Mouse (Mus musculus) heart, postnatal 0 days (tissue): ENCODE data around the gene Csrnp3.
A peak's percentile ranks its signal among the peaks of the same experiment; 100 is the strongest.

Experiments
- CTCF ChIP-seq: IDR thresholded peaks from 2 replicates; pipeline ENCODE4 v1.5.1; 2016; ENCODE audit warnings: antibody characterized with exemption, control low read depth, low read depth
- EP300 ChIP-seq: IDR thresholded peaks from 2 replicates; pipeline ENCODE4 v1.6.1; 2016; ENCODE audit warnings: antibody characterized with exemption, low read depth

DNA sequence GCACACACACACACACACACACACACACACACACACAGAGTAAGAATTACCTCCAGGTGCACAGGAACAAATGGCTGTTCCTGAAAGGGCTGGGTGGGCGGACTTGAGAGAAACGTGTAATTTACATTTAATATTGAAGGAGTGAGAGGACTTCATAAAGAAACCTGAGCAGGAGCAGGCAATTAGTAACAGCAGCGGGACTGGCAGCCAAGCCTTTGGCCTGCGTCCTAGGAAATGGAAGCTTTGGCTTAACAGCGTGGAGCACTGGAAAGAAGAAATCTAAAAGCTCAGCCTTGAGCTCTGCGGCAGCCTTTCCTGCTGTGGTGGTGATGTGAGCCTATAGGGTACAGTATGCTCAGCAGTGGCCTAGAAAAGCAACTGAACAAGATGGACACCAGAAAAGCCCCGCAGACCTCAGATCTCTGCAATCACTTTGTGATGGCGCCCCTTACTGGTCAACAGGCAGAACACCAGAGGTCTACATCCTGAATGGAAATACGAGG lies 196.4 kb downstream of the Csrnp3 start:
- peak; percentile 37 for TF ChIP-seq CTCF
- no peak for TF ChIP-seq EP300
